Mouse (Mus musculus) gastrocnemius, postnatal 25 days (tissue): ENCODE results near the gene Otop2. TPM values are rescaled to one million over a fixed set of nuclear protein-coding genes. Genes with fewer than 3 reads are reported as not detected.

Source experiments
- DNase-seq: peaks from one replicate; pipeline ENCODE4 v3.0.0; 2022
- total RNA-seq, 2 experiments: library from RNA; stranded (reverse); gene quantifications; 1 replicate in 1 of 2; 2 replicates in 1 of 2; pipeline ENCODE4 v1.2.3; 2021

Otop2 gene
- total RNA-seq, 2 experiments from 2014 or later: not detected

DNA sequence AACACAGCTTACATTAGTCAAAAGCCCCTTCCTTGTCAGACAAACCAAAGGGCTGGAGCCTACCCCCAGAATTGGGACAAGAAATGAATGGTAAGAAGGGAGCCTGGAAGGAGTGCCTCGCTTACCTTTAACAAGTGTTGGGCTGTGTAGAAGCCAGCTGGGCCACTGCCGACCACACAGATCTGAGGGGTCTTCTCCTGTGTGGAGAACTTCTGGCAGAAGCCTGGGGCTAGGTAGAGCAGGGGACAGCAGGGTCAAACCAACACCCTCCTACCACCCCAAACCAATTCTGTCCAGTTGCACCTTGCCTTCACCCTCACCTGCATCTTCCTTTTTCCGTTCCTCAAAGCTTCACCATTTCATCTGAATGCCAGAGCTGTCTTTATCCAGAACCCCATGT is 31.0 kb upstream of the Otop2 start:
- DNase-seq: no peak

DNA sequence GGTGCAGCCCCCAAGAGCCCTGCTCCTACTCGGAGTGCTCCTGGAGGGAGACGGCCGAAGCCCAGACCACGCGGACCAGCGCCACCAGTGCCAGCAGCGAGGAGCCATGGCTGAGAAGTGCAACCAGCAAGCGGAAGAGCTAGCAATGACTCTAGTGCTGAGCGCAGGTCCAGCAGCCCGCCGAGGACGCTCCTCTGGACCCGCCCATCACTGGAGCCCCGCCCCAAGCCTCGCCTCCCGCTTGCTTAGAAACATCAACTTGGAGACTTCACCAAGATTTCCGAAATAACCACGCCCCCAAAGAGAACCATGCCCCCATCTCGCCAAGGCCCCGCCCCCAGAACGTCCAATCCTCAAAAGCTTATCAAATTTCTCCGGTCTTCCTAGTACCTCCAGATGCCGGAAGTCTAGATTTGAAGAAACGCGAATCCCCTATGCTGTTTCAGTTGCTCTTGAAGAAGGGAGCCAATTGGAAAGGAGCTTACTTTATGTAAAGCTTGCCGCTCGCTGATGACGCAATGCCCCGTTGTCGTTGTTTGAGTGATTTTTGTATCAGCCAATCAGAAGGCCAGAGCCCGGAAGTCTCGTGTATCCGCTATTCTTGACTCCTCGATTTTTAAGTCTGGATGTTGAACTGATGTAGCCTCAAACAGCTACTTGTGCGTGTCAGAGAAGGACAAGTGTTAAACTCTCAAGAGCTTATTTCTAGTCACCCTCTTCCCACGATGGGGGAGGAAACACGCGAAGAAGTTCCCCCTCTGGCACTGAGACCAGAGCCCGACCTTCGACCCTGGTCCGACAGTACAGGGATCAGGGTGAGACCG is 30.0 kb upstream of the Otop2 start, which contains the start of gene Fdxr:
Gene Fdxr (minus strand): TSS at position 271 of the 824 bp plus-strand sequence.
- DNase-seq: peak; percentile 98

DNA sequence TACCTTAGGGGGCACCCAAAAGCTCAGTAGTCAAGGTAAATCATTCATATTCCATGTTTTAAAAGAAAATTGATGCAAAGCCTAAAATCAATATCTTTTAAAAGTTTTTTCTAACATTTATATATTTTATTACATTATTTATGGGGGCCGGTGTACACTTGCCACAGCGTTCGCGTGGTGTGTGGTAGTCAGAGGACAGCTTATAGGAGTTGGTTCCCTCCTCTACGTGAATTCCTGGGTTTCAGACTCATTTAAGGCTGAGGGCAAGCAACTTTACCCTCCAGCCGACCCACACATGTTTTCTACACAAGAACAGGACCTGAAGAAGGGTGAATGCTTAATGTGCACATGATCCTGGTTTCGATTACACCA is 29.4 kb upstream of the Otop2 start:
- DNase-seq: no peak

GRCm38 (mm10) chr11:115278176-115278575 is 28.8 kb upstream of the Otop2 start:
- DNase-seq: no peak

- no peak for DNase-seq
These were observed 27.2 kb upstream of the Otop2 start for GRCm38 (mm10) chr11:115279726-115280125.

GRCm38 (mm10) chr11:115282295-115282694 is 24.7 kb upstream of the Otop2 start:
- DNase-seq: no peak

DNA sequence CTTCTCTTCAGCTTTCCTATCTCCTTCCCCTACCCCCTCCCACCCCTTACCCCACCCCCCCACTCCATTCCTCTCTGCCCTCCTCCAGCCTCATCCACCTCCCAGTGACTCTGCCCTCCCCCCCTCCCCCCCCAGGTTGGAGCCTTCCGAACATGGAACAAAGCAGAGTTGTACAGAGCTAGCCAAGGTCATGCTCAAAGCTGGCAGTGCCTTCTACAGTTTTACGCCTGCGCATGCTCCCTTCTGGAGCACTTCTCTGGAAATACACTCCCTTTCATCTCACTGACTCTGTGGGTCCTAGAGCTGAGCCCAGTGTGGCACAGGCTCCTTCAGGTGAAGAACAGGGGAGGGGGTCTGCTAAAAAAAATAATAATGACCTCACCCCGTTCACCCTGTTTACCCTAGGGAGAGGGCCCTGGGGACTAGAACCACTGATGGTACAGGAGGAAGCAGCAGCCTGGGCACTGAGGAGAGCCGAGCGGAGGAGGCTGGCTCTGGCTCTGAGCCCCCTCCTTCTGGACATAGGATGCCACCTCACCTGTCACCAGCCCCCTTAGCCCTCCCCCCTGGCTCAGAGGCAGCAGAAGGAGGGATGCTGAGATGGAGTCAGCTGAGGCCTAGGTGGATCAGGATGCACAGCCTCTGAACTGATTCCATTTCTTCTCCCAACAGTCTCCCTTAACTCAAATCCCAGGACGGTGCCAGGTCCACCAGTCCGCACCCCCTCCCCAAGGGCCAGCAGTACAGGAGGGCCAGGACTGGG is 24.1 kb upstream of the Otop2 start:
- DNase-seq: no peak

DNA sequence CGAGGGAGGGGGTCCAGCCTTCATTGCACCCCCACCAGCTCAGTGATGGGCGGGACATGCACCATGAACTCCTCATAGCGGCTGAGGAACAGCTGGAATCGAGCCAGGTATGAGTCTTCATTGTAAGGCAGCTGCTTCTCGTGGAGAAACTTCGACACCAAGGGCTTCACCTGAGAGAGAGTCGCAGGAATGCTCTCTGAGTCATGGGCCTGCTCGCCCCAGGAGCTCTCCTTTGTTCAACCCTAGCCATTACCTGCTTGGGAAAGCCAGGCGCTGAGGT is 23.5 kb upstream of the Otop2 start:
- DNase-seq: no peak

GRCm38 (mm10) chr11:115283891-115284620 is 22.9 kb upstream of the Otop2 start:
- no peak for DNase-seq

GRCm38 (mm10) chr11:115285282-115285681 is 21.7 kb upstream of the Otop2 start:
- no peak for DNase-seq

- DNase-seq: peak; percentile 48
These were observed 20.6 kb upstream of the Otop2 start for GRCm38 (mm10) chr11:115286201-115286993.

- no peak for DNase-seq
These were observed 19.6 kb upstream of the Otop2 start for GRCm38 (mm10) chr11:115287386-115287785.

- peak; percentile 5 for DNase-seq
These were observed 18.7 kb upstream of the Otop2 start for GRCm38 (mm10) chr11:115288305-115288704.

DNA sequence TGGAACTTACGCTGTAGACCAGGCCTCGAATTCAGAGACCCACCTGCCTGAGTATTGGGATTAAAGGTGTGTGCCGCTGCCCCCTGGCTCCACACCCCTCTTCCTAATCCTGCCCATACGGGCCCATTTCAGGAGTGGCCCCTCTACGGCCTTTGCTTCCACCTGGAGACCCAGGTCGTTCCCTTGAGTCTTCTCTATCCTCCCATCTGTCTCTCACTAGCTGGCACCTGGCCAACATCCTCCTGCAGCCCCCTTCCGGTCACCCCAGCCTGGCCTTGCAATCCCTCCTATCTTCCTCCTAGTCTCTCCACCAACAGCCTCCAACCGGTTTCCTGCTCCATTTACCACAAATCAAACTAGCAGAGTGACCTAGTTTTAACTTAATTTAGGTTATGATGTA is 17.1 kb upstream of the Otop2 start:
- DNase-seq: no peak

- no peak for DNase-seq
These were observed 16.6 kb upstream of the Otop2 start for GRCm38 (mm10) chr11:115290314-115290713.

DNA sequence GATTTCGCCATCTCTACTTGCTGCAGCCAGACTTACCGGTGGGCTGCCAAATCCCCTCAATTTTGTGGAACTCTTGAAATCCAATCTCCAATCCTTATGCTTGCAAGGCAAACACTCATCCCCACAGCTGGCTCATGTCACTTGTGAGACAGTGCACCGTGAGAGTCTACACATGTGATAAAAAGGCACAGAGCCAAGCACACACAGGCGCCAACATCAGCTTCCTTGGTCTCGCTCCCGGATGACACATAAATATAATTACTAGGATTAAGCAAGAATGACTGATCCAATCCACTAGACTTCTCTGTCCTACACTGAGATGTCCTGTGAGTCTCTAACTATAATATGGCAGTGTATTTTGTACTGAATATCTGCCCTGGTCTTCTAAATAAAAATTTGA is 16.0 kb upstream of the Otop2 start:
- peak; percentile 71 for DNase-seq

DNA sequence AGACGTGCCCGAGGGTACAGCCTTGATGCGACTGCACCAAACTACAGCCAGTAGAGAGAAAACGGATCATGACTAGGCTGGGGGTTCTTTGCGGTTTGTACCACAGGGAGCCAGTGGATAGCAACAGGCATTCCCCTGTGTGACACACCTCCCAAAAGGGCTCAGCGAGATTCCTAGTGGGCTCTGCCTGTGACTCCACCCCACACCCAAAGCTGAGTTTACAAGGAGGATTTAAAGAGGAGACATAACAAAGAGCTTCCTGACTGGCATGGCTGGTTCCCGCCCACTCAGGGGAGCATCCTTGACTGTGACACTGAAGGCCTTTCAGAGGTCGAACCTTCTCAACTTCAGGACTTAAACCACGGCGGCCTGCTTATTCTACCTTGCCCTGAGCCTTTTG is 15.5 kb upstream of the Otop2 start:
- no peak for DNase-seq

- no peak for DNase-seq
These were observed 14.2 kb upstream of the Otop2 start for GRCm38 (mm10) chr11:115292631-115293375.

GRCm38 (mm10) chr11:115295939-115296338 is 11.0 kb upstream of the Otop2 start:
- no peak for DNase-seq

DNA sequence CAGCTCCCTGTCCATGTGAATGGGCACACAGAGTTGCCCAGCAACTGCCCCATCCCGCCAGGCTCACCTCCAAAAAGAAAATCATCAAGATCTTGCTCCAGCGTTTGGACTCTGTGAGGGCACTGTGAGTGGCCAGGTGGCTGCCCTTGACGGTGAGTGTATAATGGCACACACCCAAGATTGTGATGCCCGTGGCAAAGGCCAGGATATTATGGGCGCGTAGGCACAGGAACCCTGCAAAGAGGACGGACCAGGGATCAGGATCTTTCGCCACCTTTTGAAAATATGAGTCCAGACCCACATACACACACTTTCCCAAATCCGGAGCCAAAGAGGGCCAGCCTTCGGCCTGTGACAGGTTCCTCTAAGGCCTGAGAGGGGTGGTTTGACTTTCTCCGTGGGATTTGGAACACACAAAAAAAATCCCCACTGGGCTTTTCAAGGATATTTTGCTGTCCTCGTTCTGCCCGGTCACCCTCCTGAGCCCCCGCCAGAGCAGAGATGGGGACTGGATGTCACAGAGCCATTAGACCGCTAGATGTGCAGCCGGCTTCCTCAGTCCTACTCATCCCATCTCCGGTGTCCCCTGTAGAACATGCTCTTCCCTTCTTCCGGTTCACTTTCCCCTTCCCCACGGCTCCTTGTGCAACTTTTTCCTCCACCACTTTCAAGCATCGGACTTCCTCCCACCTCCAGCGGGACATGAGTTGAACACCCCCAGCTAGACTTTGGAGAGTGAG is 10.3 kb upstream of the Otop2 start:
- DNase-seq: no peak
